Mouse (Mus musculus) embryonic facial prominence, embryonic 10.5 days (tissue): ENCODE results near the gene Lsp1. TPM values are rescaled to one million over a fixed set of nuclear protein-coding genes. Genes with fewer than 3 reads are reported as not detected.

Source experiments
- DNase-seq: peaks from one replicate; pipeline ENCODE4 v3.0.0-alpha.2; 2017; ENCODE audit warnings: low spot score
- H3K27ac ChIP-seq: fragments of 300-500 bp; sonication (generic); replicated peaks from 2 replicates; pipeline ENCODE4 v1.5.1; 2016; ENCODE audit warnings: mild to moderate bottlenecking
- H3K27me3 ChIP-seq: fragments of 300-500 bp; sonication (generic); replicated peaks from 2 replicates; pipeline ENCODE4 v1.6.1; 2016; ENCODE audit warnings: low read depth, mild to moderate bottlenecking; ENCODE audit not compliant: poor library complexity, severe bottlenecking
- H3K36me3 ChIP-seq: fragments of 300-500 bp; sonication (generic); replicated peaks from 2 replicates; pipeline ENCODE4 v1.6.1; 2016; ENCODE audit warnings: mild to moderate bottlenecking, moderate library complexity
- H3K4me1 ChIP-seq: fragments of 300-500 bp; sonication (generic); 2 replicates; pipeline ENCODE4 v1.6.1; 2016
- H3K4me3 ChIP-seq: fragments of 300-500 bp; sonication (generic); 2 replicates; pipeline ENCODE4 v1.5.1; 2016; ENCODE audit warnings: mild to moderate bottlenecking, moderate library complexity
- H3K9me3 ChIP-seq: fragments of 300-500 bp; sonication (generic); 2 replicates; pipeline ENCODE4 v1.6.1; 2016; ENCODE audit warnings: mild to moderate bottlenecking
- WGBS: fragments of 180-500 bp; shearing (Covaris S2); methylation state at CpG from one replicate; pipeline ENCODE4 v1.1.7; 2016; 5-methylcytosine and 5-hydroxymethylcytosine counted together
- polyA plus RNA-seq: library from polyadenylated mRNA; unstranded; fragments of >200 nt; fragmentation: Nextera tagmentation; extraction: Ambion mirVana; gene quantifications from 2 replicates; pipeline ENCODE4 v1.2.1, GENCODE M21; 2016

The Lsp1 gene
- polyA plus RNA-seq, 1 experiment from 2014 or later: 20.9 TPM

- 83% methylated on average over 6 of the region's 6 CpGs for WGBS
- H3K4me3 ChIP-seq: no peak overlapping the region
- no peaks in the 10 kb centered on the region for H3K9me3 ChIP-seq
- H3K27ac ChIP-seq: no peak overlapping the region; the same call in 1 of the 2 replicates
- H3K4me1 ChIP-seq: peaks cover 9% of the 10 kb centered on the region
- DNase-seq: no peak
- H3K36me3 ChIP-seq: no peaks in the 10 kb centered on the region
- no peaks in the 10 kb centered on the region for H3K27me3 ChIP-seq
These were observed 11.5 kb upstream of the Lsp1 start for GRCm38 (mm10) chr7:142449038-142449617.

- Histone ChIP-seq H3K36me3 (no peaks in the 10 kb centered on the region), H3K9me3 (no peaks in the 10 kb centered on the region), H3K4me1 (peaks cover 64% of the 10 kb centered on the region), H3K27me3 (no peaks in the 10 kb centered on the region), H3K27ac (peak overlapping the region; percentile 93), H3K4me3 (no peak overlapping the region)
- WGBS: 28% methylated on average over 1 of the region's 1 CpGs
- no peak for DNase-seq
These were observed 5.9 kb upstream of the Lsp1 start for GRCm38 (mm10) chr7:142454706-142455105.

- Histone ChIP-seq H3K4me3 (no peak overlapping the region), H3K27me3 (no peaks in the 10 kb centered on the region), H3K27ac (peak overlapping the region; percentile 93), H3K36me3 (no peaks in the 10 kb centered on the region), H3K9me3 (no peaks in the 10 kb centered on the region), H3K4me1 (peaks cover 66% of the 10 kb centered on the region)
- DNase-seq: no peak
- WGBS: 60% methylated on average over 2 of the region's 2 CpGs
These were observed 5.4 kb upstream of the Lsp1 start for GRCm38 (mm10) chr7:142455251-142455650.

GRCm38 (mm10) chr7:142456806-142457205 lies 3.8 kb upstream of the Lsp1 start:
- no peaks in the 10 kb centered on the region for H3K36me3 ChIP-seq
- H3K9me3 ChIP-seq: no peaks in the 10 kb centered on the region
- H3K4me3 ChIP-seq: no peak overlapping the region
- H3K27me3 ChIP-seq: no peaks in the 10 kb centered on the region
- peak overlapping the region; percentile 93 for H3K27ac ChIP-seq
- H3K4me1 ChIP-seq: peaks cover 69% of the 10 kb centered on the region
- DNase-seq: no peak
- 81% methylated on average over 3 of the region's 3 CpGs for WGBS

- Histone ChIP-seq H3K36me3 (no peaks in the 10 kb centered on the region), H3K4me1 (peaks cover 74% of the 10 kb centered on the region), H3K9me3 (no peaks in the 10 kb centered on the region), H3K27ac (peak overlapping the region; percentile 93), H3K4me3 (no peak overlapping the region), H3K27me3 (no peaks in the 10 kb centered on the region)
- 22% methylated on average over 3 of the region's 3 CpGs for WGBS
- DNase-seq: peak; percentile 55
These were observed 3.3 kb upstream of the Lsp1 start for GRCm38 (mm10) chr7:142457227-142457811.

- 19% methylated on average over 2 of the region's 2 CpGs for WGBS
- Histone ChIP-seq H3K4me1 (peaks cover 74% of the 10 kb centered on the region), H3K27ac (peak overlapping the region; percentile 93), H3K27me3 (no peaks in the 10 kb centered on the region), H3K36me3 (no peaks in the 10 kb centered on the region), H3K9me3 (no peaks in the 10 kb centered on the region), H3K4me3 (no peak overlapping the region)
- peak; percentile 79 for DNase-seq
These were observed 2.6 kb upstream of the Lsp1 start for GRCm38 (mm10) chr7:142458026-142458425.

- no peaks in the 10 kb centered on the region for H3K9me3 ChIP-seq
- peak overlapping the region; percentile 93 for H3K27ac ChIP-seq
- DNase-seq: no peak
- peaks cover 69% of the 10 kb centered on the region for H3K4me1 ChIP-seq
- H3K4me3 ChIP-seq: no peak overlapping the region
- H3K27me3 ChIP-seq: no peaks in the 10 kb centered on the region
- WGBS: 87% methylated on average over 5 of the region's 5 CpGs
- no peaks in the 10 kb centered on the region for H3K36me3 ChIP-seq
These were observed 1.8 kb upstream of the Lsp1 start for GRCm38 (mm10) chr7:142458676-142459298.

GRCm38 (mm10) chr7:142459299-142459691 lies 1.3 kb upstream of the Lsp1 start:
- DNase-seq: no peak
- Histone ChIP-seq H3K27me3 (no peaks in the 10 kb centered on the region), H3K27ac (peak overlapping the region; percentile 93), H3K9me3 (no peaks in the 10 kb centered on the region), H3K4me1 (peaks cover 63% of the 10 kb centered on the region), H3K4me3 (no peak overlapping the region), H3K36me3 (no peaks in the 10 kb centered on the region)
- 83% methylated on average over 2 of the region's 2 CpGs for WGBS

GRCm38 (mm10) chr7:142461446-142461845 lies 837 bp downstream of the Lsp1 start:
- no peak for DNase-seq
- 86% methylated on average over 2 of the region's 2 CpGs for WGBS
- Histone ChIP-seq H3K9me3 (no peaks in the 10 kb centered on the region), H3K36me3 (no peaks in the 10 kb centered on the region), H3K4me3 (no peak overlapping the region), H3K4me1 (peaks cover 42% of the 10 kb centered on the region), H3K27me3 (no peaks in the 10 kb centered on the region), H3K27ac (peak overlapping the region; percentile 58)

GRCm38 (mm10) chr7:142462190-142462589 lies 1.6 kb downstream of the Lsp1 start:
- peak overlapping the region; percentile 58 for H3K27ac ChIP-seq
- no peaks in the 10 kb centered on the region for H3K27me3 ChIP-seq
- H3K9me3 ChIP-seq: no peaks in the 10 kb centered on the region
- no peak for DNase-seq
- WGBS: 86% methylated on average over 6 of the region's 6 CpGs
- peaks cover 35% of the 10 kb centered on the region for H3K4me1 ChIP-seq
- H3K4me3 ChIP-seq: no peak overlapping the region
- H3K36me3 ChIP-seq: no peaks in the 10 kb centered on the region

GRCm38 (mm10) chr7:142462594-142463078 lies 2.0 kb downstream of the Lsp1 start:
- Histone ChIP-seq H3K27ac (peak overlapping the region; percentile 58), H3K27me3 (no peaks in the 10 kb centered on the region), H3K36me3 (no peaks in the 10 kb centered on the region), H3K4me3 (no peak overlapping the region), H3K9me3 (no peaks in the 10 kb centered on the region), H3K4me1 (peaks cover 30% of the 10 kb centered on the region)
- 71% methylated on average over 4 of the region's 4 CpGs for WGBS
- DNase-seq: no peak

GRCm38 (mm10) chr7:142470171-142470691 lies 9.6 kb downstream of the Lsp1 start:
- no peak for DNase-seq
- H3K9me3 ChIP-seq: no peaks in the 10 kb centered on the region
- H3K27ac ChIP-seq: peak overlapping the region; percentile 90
- no peaks in the 10 kb centered on the region for H3K27me3 ChIP-seq
- WGBS: 80% methylated on average over 7 of the region's 7 CpGs
- peaks cover 53% of the 10 kb centered on the region for H3K4me1 ChIP-seq
- no peaks in the 10 kb centered on the region for H3K36me3 ChIP-seq
- no peak overlapping the region for H3K4me3 ChIP-seq
